Mouse (Mus musculus) megakaryocyte, adult 5-6 weeks (primary cell): Measurements from ENCODE around the gene Nkiras1. TPM values are rescaled to one million over a fixed set of nuclear protein-coding genes. Genes with fewer than 3 reads are reported as not detected.
"Not testable (repeated sequence)": the region's sequence is repeated elsewhere in the genome, so short reads cannot be mapped to it uniquely, and the experiment has no call there.

ENCODE experiments used
- ATAC-seq: 2 replicates; pipeline ENCODE4 v1.8.0; 2016; ENCODE audit warnings: mild to moderate bottlenecking, inconsistent platforms; ENCODE audit not compliant: poor library complexity, severe bottlenecking
- total RNA-seq, 2 experiments: library from RNA; stranded (forward) in 1 of 2; stranded (reverse) in 1 of 2; fragments of 153-499, 151-499 nt in 1 of 2; fragments of 221-1000, 200-1000 nt in 1 of 2; gene quantifications; 2 replicates each; pipeline versions ENCODE4 v1.2.3 to v1.2.4; 2015 to 2017

Gene Nkiras1
- total RNA-seq (2015), result 5.5 and 5.9 TPM in 2 replicates
- 1.7 and 6.9 TPM in 2 replicates for total RNA-seq (2017)

DNA sequence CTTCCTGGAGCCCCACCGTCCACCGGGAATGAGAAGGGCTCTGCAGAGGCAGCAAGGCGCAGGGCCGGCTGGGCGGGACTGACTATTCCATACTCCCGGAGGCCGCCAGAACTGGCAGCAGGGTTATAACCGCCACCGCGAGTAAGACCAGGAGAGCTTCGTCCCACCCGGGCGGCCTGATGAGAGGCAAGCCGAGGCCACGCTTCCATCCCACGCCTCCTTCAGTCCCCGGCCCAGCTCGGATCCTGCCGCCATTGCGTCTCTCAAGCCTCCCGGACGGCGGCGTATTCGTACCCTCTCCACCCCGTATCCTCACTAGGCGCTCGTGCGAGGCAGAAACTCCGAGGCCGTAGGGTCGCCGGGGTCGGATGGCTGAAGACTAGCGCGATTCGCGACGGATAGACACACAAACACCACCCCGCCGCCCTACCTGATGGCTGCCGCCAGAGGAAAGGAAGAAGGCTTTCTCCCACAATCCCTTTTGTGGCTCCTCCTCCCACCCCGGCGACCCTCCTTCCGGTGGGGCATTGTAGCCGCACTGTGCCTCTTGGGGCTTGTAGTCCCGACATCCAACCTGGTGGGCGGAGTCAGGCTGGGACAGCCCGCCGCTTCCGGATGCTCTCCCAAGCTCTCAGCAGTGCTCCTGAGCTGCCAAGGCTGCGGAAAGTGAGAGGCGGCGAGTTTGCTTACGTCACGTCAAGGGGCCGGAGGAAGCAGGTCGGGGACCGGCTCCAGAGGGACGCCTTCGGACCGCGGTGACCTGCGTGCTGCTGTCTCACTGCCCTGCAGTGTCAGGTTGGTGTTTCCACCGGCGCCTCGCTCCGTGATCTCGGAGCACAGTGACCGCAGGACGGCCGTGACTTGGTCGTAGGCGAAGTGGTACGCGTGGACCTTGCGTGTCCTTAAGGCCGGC is at the start of gene Nkiras1, which contains the start of gene Rpl15:
Gene Nkiras1, plus strand, starts transcription at position 608 of the 913 bp plus-strand sequence.
Gene Rpl15, minus strand, starts transcription at position 863 of the 913 bp plus-strand sequence.
- peak; percentile 95 for ATAC-seq

DNA sequence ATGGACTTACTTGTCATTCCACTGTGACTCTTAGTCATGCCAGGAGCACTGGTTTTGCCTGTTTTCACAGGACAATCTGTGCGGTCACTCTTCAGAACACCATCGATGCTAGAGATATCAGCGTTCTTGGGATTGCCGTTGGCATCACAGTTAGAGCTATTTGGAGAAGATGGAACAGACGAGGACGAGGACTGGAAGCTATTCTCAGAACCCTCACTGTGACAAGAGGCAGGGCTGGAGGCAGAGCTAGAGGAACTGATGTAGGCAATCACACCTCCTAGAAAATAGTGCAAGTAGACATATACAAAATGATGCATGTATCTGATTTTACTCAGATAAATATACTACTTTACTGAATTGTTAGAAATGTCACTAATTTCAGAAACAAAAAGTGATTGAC is 49.0 kb upstream of the Nkiras1 start:
- no peak for ATAC-seq

DNA sequence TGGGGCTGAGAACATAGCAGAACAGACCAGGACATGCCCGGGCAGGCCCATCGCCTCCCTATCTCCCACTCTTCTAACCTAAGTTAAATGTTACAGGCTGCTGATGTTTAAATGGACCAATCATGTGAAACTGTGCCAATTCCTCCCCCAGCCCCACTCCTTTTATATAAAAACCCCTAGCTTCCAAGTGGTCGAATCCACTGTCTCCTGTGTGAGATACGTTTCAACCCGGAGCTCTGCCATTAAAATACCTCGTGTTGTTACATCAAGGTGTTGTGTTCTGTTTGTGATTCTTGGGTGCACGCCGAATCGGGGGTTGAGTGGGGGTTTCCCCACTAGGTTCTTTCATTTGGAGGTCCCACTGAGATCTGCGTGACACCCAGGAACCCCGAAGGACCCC is 45.5 kb upstream of the Nkiras1 start:
- not testable (repeated sequence) for ATAC-seq

DNA sequence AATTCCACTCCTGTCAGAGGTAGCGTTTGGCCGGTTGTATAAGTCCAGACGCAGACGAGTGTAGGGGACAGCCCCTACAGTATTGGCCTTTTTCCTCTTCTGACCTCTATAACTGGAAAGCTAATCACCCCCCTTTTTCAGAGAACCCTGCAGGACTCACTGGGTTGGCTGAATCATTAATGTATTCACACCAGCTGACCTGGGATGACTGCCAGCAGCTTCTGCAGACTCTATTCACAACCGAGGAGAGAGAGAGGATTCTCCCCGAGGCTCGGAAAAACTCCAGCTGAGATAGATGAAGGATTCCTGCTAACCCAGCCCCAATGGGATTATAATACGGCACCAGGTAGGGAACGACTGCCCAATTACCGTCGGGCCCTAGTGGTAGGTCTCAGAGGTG is 44.8 kb upstream of the Nkiras1 start:
- ATAC-seq, result not testable (repeated sequence)

DNA sequence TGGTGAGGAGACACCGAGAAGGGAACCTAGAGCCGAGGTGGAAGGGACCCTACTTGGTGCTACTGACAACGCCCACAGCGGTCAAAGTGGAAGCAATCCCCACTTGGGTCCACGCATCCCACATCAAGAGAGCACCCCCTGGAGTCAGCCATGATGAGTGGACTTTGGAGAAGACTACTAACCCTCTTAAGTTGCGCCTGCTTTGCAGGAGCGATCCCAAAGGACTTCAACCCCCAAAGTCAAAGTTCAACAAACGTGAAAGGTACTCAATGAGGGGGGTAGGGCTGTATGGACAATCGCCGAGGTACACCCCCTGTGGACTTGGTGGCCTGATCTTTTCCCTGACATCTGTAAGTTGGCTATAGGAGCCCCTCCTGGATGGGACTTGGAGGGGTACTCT is 41.2 kb upstream of the Nkiras1 start:
- ATAC-seq, result not testable (repeated sequence)

DNA sequence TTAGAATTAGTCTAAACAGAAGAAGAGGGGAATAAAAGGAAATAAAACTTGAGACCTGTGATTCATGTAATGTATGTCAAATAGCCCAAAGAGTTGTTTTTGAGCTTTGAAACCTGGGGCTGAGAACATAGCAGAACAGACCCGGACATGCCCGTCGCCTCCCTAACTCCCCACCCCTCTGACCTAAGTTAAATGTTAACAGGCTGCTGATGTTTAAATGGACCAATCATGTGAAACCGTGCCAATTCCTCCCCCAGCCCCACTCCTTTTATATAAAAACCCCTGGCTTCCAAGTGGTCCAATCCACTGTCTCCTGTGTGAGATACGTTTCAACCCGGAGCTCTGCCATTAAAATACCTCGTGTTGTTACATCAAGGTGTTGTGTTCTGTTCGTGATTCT is 39.1 kb upstream of the Nkiras1 start:
- ATAC-seq, result not testable (repeated sequence)

DNA sequence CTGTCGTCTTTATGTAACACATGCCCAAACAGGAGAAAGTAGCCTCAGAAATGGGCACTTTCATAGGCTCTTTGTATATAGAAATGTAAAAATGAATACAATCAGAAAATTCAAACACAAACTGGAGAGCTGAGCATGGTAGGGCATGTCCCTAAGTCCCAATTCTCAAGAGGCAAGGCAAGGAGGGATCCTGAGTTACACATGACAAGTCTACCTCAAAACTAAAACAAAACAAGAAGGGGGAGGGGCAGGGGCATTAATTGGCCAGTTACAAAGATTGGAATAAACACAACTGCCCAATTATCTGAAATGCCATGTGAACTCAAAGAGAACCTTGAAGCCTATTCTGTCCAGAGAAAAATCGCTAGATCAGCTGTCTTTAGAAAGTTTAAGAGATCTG is 37.9 kb upstream of the Nkiras1 start:
- ATAC-seq, result no peak

DNA sequence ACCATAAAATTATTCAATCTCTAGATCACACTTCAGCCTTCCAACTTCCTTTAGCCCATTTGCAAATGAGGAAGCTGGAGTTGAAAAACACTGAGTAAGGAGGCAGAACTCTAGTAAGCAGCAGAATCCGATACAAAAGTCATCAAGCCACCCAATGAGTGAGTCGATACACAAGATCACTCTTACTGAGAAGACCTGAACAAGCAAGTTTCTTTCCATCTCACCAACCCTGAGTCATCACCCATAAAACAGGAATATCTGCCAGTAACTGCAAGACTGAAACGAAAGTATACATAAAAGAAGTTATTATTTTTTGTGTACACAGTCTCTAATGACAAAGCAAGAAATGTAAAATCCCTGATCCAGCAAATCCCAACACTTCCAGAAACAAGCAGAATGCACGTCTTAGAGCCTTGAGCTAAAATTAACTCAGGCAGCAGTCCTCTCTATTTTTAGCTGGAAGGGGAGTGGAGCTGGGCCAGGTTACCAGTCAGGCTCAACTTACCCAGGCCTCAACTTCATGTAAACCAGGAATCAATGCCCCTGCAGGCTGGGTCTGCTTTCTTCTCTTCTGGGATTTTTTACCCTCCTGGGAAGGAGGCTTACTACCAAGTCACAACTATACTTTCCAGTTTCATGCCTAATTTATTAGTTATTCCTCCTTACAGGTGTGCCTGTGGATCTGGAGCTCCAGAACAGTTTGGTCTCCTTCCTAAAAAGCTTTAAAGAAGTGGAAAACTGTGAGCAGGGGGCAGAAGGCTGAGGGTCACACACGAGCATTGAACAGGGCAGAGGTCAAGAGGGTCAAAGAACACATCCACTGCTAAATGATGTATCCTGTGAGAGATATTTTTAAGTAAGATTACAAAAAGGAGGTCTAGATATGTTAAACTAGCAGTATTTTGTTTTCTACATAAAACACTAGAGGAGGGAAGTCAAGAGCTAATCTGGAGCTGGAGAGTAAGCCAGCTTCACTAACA is 36.7 kb upstream of the Nkiras1 start:
- peak; percentile 22 for ATAC-seq

DNA sequence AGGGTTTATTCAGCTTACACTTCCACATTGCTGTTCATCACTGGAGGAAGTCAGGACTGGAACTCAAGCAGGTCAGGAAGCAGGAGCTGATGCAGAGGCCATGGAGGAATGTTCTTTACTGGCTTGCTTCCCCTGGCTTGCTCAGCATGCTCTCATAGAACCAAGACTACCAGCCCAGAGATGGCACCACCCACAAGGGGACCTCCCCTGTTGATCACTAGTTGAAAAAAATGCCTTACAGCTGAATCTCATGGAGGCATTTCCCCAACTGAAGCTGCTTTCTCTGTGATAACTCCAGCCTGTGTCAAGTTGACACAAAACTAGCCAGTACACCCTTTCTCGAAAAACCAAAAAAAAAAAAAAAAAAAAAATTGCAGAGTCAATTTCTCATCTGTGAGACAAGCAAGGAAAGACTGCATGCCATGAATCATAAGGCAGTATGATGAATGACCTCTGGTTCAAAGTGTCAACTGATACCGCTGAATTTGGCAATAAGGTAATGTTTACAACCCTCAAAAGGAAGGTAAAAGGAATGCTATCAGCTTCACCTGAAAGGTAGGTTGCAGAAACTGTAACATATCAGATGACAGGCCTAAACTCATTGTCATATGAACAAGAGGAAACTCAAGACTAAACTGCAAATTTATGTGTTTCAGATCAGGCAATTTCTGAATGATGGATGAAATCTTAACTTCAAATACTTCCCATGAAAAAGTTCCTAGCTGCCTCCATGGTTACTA is 34.3 kb upstream of the Nkiras1 start:
- ATAC-seq, result not testable (repeated sequence)

DNA sequence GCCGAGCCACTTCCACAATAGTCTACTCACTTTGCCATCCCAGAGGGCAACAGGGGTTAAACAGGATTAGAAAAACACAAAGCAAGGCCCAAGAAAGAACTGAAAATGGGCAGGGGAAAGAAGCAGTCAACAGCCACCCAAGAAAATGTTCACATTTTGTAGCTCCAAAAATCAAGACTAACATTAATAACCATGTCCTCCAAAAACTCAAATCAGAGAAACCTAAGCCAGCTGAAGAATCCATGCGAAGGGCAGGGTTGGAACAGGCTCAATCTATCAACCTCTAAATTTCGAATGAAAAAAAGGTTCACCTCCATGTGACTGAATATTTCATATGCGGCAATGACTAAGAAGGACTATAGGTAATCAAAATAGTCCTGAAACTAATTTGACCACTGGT is 33.6 kb upstream of the Nkiras1 start:
- ATAC-seq, result no peak

DNA sequence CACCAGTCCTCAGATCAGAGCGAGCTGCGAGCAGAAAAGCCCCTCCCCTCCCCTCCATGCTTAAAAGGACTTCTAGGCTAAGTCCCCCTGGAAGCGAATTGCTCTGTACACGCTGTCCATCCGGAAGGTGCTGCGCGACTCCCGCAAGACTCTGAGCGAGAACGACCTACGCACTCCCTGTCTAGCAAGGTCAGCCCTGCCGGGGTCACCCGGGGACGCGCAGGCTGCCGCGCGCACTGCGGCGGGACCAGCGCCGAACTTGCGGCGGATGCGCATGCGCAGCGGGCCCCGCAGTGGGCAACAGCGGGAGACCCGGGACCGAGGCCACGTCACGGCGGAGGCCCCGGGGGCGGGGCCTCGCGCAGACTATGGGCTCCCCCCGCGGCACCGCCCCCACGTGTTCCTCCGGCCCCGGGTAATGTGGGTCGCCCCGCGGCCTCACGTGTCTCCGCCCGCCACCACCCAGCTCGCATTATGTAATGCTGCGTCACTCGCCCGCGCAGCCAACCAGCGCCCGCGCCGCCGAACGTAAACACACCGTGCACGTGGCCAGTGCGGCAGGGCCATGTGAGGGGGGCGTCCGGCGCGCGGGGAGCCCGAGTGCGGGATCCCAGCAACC is 32.7 kb upstream of the Nkiras1 start:
- ATAC-seq, result peak; percentile 80

DNA sequence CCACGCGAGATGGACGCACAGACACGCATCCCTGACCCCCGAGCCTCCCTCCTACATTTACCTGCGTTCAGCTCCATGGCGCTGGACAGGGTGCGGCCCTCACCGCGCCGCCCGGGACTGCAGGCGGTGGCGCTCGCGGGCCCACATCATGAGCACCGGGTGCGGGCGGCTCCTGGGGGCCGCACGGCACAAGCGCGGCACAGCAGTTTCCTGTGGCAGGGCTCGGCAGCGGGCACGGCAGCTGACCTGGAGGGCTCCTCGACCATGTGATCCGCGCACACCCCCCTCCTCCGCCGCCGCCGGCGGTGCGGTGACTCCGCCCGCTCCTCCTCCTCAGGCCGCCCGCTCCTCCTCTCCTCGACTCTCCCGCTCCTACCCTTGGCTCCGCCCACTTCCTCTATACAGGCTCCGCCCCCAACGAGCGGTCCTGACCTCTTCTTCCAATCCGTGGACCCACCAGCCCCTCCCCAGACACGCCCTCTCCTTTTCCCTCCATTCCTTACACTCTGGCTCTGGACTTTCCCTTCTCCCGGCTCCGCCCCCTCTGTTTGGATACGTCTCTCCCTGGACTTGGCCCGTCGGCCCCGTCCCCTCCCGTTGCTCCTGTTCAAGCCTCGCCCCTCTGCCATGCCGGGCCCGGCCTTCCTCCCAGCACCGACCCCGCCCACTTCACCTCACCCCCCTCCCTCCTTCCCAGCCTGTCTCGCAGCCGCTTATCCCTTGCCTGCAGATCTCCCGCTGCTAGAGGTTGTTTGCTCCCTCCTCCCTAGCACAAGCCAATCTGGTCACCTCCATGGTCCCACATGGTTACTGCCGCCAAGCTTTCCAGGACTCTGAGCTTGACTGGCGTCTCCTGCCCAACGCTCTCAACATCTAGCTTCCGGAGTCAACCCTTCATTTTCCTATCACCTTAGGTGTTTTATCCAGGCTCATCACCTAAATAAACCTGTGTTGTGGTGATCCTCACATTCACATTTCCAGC is 31.9 kb upstream of the Nkiras1 start, which contains the start of gene Nr1d2:
Gene Nr1d2, minus strand, starts transcription at position 378 of the 982 bp plus-strand sequence.
- ATAC-seq, result peak; percentile 73

DNA sequence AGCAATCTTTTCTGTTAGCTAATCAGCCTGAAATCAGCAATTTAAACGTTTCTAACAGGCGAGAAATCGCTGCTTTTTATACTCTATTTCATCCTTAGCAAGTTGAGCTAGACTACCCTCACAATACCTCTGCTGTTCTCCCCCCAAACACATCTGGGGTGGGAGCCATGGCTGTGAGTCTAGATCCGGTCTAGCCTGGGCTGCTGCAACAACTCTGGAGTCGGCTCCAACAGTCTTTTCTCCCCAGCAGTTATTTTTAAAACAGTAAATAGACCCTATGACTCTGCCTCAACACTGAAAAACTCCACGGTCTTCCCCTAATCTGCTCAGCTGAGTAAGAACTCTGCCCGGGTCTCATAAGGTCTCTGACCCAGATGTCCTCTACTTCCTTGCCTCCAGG is 30.8 kb upstream of the Nkiras1 start:
- no peak for ATAC-seq

DNA sequence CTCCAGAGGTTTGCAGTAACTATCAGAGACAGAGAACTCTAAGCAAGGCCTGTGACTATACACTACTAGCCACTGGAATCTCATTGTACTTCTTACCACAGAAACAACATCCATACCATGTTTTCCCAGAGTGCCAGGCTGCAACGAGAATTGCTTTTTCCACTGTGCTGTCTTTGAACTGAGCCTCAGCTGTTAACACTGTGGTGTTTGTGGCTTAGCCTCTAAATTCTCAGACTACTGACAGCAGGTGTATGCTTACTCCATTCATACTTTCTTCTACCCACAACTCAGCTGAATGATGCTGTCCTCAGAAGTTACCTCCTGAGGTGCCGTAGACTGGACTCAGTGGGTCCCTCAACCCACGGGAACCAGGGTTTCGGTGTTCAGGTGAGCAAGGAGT is 29.1 kb upstream of the Nkiras1 start:
- no peak for ATAC-seq

DNA sequence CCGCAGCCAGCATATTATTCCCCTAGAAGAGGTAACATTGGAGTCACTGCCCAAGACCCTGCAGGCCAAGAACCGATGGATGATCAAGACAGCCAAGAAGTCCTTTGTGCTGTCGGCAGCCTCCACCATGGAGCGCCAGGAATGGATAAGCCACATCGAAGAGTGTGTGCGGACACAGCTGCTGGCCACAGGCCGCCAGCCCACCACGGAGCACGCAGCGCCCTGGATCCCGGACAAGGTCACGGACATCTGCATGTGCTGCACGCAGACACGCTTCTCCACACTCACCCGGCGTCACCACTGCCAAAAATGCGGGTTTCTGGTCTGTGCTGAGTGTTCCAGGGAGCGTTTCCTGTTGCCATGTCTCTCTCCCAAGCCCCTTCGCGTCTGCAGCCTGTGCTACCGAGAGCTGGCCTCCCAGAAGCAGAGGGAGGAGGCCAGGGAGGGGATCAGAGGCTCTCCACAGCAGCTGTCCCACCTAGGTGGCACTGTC is 28.3 kb upstream of the Nkiras1 start:
- ATAC-seq, result no peak

DNA sequence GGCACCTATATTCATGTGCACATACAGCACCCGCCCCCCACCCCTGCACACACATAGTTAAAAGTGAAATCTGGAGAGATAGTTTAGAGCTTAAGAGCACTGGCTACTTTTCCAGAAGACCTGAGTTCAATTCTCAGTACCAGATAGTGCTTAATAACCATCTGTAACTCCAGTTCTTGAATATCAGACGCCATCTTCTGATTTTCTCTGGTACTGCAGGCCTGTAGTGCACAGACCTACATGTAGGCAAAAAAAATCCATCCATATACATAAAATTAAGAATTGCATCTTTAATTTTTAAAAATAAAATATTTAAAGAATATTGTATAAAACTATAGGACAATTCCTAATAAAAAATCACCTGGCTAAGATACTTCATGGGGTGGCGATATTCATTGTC is 9.7 kb upstream of the Nkiras1 start:
- ATAC-seq, result no peak

DNA sequence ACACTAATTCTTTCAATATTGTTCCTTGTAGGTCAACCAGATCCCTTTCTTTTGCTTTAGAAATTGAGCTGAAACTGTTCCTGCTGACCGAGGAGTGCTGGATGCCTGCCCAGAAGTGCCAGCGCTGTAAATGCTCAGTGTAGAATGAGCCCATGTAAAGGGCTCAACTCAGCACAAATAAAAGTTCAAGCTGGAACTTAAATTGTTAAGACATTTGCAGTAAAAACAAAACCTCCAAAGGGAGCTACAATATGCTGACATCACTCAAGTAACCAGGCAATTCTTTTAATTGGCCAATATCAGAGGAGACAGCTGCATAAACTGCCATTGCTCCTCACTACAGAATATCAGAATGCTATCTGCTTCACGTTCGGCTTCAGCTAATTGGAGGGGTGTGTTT is 7.5 kb upstream of the Nkiras1 start:
- ATAC-seq, result no peak

DNA sequence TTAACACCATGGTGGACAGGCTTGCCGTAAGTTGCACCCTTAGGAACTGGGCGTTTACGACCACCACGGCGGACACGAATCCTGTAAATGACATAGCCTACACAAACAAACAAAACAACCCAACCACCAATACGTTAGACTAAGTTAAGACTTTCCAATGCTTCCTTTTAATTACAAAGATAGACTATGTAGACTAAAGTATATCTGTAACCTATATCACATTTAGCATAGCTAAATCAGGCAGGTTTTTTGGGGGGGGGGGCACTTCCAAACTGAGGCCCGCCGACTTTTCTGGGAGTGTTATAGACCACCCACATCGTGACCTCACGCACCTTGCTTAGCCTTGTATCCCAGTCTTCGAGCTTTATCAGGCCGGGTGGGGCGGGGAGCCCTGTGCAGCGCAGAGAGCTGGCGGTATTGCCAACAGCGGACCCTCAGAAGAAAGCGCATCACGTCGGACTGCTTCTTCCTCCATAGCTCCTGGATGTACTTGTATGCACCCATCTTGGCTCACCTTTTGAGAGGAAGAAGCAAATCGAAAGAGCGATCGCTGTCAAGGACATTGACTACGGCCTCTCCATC is 898 bp upstream of the Nkiras1 start:
- not testable (repeated sequence) for ATAC-seq
